Mouse (Mus musculus) stomach, postnatal 0 days (tissue): Measurements from ENCODE around the gene Kcnmb4. TPM values are rescaled to one million over a fixed set of nuclear protein-coding genes. Genes with fewer than 3 reads are reported as not detected.

Experiments
- ATAC-seq: fragments of 200-750 bp; cut with Nextera tagmentation; 2 replicates; pipeline ENCODE4 v1.8.0; 2017; ENCODE audit not compliant: low FRiP score, low TSS enrichment
- DNase-seq: peaks from one replicate; pipeline ENCODE4 v3.0.0-alpha.2; 2016; ENCODE audit warnings: low spot score
- H3K27ac ChIP-seq: fragments of 300-500 bp; sonication (generic); replicated peaks from 2 replicates; pipeline ENCODE4 v1.5.1; 2014; ENCODE audit warnings: mild to moderate bottlenecking, control low read depth
- H3K27me3 ChIP-seq: fragments of 300-500 bp; sonication (generic); 2 replicates; pipeline ENCODE4 v1.6.1; 2014; ENCODE audit warnings: low read length; ENCODE audit not compliant: control insufficient read depth, insufficient read depth
- H3K36me3 ChIP-seq: fragments of 300-500 bp; sonication (generic); 2 replicates; pipeline ENCODE4 v1.6.1; 2014; ENCODE audit warnings: low read length, mixed read lengths; ENCODE audit not compliant: control insufficient read depth, insufficient read depth
- H3K4me1 ChIP-seq: fragments of 300-500 bp; sonication (generic); replicated peaks from 2 replicates; pipeline ENCODE4 v1.6.1; 2014; ENCODE audit warnings: antibody characterized with exemption; ENCODE audit not compliant: control insufficient read depth, insufficient read depth
- H3K4me2 ChIP-seq: fragments of 300-500 bp; sonication (generic); replicated peaks from 2 replicates; pipeline ENCODE4 v1.6.1; 2014; ENCODE audit warnings: low read depth, mild to moderate bottlenecking, control low read depth, moderate library complexity
- H3K4me3 ChIP-seq: fragments of 300-500 bp; sonication (generic); 2 replicates; pipeline ENCODE4 v1.5.1; 2014; ENCODE audit warnings: low read depth, low read length, control low read depth
- H3K9ac ChIP-seq: fragments of 300-500 bp; sonication (generic); 2 replicates; pipeline ENCODE4 v1.6.1; 2014; ENCODE audit warnings: mild to moderate bottlenecking, low read length, control low read depth, mixed read lengths
- H3K9me3 ChIP-seq: fragments of 300-500 bp; sonication (generic); 2 replicates; pipeline ENCODE4 v1.6.1; 2016; ENCODE audit warnings: low read length; ENCODE audit not compliant: control insufficient read depth
- CTCF ChIP-seq: IDR thresholded peaks from 2 replicates; pipeline ENCODE4 v1.5.1; 2016; ENCODE audit warnings: antibody characterized with exemption, low read depth, mild to moderate bottlenecking, moderate library complexity
- EP300 ChIP-seq: optimal IDR thresholded peaks from 2 replicates; pipeline ENCODE3; 2016; ENCODE audit warnings: antibody characterized with exemption
- WGBS: fragments of 180-500 bp; shearing (Covaris S2); extraction: QIAGEN DNeasy Blood & Tissue Kit; methylation state at CpG from one replicate; pipeline ENCODE4 v1.1.7; 2014; 5-methylcytosine and 5-hydroxymethylcytosine counted together
- polyA plus RNA-seq: library from polyadenylated mRNA; unstranded; fragments of >200 nt; fragmentation: Nextera tagmentation; extraction: Ambion mirVana; gene quantifications from 2 replicates; pipeline ENCODE4 v1.2.1, GENCODE M21; 2015

Gene Kcnmb4
- polyA plus RNA-seq, 1 experiment from 2014 or later, result 1.8 TPM

DNA sequence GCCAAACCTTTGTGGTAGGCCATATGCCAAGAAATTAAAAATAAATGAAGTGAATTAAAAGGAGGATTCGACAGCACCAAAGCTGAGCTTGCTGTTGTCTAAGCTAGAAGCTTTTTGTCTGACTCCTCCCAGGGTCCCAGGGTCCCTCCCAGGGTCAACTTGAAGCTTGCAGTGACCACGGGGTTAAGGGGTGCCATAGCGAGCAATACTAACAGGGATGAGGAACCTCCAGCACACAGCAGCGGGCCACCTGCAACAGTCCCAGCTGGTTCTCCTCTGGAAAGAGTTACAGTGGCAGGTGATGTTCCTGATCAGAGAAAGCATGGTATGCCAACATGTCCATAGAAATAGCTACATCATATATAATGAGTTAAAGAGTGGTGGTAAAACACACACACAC, 89.3 kb downstream of the Kcnmb4 start:
- no peaks in the 10 kb centered on the region for H3K4me1 ChIP-seq
- no peak overlapping the region for H3K4me3 ChIP-seq
- ATAC-seq, result no peak
- no peaks in the 10 kb centered on the region for H3K36me3 ChIP-seq
- no peak overlapping the region for H3K27ac ChIP-seq
- H3K9ac ChIP-seq, result no peak overlapping the region
- H3K4me2 ChIP-seq, result no peak overlapping the region
- TF ChIP-seq CTCF (no peak), EP300 (no peak)
- no peaks in the 10 kb centered on the region for H3K27me3 ChIP-seq
- no peaks in the 10 kb centered on the region for H3K9me3 ChIP-seq
- 82% methylated on average over 4 of the region's 4 CpGs for WGBS
- DNase-seq, result no peak

DNA sequence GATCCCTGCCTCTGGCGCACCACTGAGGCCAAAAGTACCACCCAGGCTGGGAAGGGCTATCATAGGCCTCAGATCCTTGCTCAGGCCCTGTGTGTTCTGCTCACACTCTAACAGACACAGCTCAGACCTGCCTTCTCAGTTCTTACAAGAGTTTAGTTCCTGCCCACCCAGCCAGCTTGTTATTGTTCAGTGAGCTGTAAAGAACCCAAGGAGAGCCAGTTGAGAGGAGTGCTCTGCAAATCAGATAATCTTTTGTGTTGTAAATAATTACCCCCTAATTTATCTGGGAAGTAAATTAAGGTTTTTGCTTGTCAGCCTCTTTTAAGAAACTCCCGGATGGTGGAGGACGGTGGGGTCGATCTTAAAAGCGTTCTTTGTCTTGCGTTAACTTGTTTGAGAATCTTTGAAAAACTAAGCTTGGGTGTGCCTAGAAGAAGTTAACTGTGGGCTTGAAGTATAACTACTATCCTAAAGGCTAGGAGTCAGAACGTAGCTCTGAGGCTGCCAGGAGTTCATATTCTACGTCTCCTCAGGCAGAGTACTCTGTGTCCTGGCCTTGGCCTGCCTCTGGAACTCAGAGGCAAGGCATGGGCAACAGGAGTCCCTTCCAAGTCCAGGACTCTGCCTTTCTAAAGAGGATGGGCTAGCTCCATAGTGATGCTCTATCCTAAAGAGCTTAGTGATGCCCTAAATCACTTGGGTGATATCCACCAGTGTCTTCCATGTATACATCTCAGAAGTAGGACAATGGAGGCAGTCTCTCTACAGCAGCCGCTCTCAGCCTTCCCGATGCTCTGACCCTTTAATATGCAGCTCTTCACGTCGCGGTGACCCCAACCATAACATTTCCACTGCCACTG, 90.6 kb downstream of the Kcnmb4 start:
- 60% methylated on average over 13 of the region's 13 CpGs for WGBS
- Histone ChIP-seq H3K27ac (no peak overlapping the region), H3K4me1 (no peaks in the 10 kb centered on the region), H3K4me3 (no peak overlapping the region), H3K36me3 (no peaks in the 10 kb centered on the region), H3K4me2 (no peak overlapping the region), H3K27me3 (no peaks in the 10 kb centered on the region), H3K9me3 (no peaks in the 10 kb centered on the region), H3K9ac (no peak overlapping the region)
- DNase-seq (no peak), ATAC-seq (no peak)
- TF ChIP-seq CTCF (no peak), EP300 (no peak)

DNA sequence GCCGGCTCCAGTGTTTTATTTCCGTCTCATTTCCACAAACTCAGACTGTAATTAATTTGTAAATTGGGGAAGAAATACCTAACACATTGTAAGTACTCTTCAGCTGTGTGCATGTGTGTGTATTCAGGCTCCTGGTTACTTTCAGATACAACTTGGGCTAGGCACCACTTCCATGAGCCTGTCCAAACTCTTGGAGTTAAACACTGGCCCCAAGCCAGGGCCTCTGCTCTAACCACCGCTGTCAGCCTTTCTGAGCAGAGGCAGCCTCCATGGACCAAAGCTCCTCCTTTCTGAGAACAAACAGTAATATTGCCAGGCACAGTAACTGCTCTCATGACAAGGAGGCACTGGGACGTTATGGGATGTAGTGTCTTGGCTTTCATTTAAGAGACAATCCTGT, 96.8 kb downstream of the Kcnmb4 start:
- 45% methylated on average over 4 of the region's 4 CpGs for WGBS
- no peak for DNase-seq

DNA sequence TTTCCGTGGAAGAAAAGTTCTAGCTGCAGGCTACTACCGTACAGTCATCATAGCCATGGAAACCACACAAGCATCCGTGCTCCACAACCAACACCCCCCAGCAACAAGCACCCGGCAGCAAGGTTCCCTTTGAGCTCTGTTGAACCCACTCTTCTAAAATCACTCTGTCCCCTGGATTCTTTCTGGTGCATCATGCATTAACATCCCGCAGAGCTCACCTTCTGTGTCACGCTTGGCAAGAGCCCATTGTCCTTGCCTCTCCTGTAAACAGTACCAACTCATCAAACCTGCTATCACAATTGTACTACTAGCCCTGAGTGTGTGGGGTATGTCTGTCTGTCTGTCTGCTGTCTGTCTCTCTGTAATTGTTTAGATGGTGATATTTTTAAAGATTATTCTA, 99.6 kb downstream of the Kcnmb4 start:
- Histone ChIP-seq H3K36me3 (no peaks in the 10 kb centered on the region), H3K4me1 (no peaks in the 10 kb centered on the region), H3K9me3 (no peaks in the 10 kb centered on the region), H3K27me3 (no peaks in the 10 kb centered on the region), H3K27ac (no peak overlapping the region), H3K9ac (no peak overlapping the region), H3K4me3 (no peak overlapping the region), H3K4me2 (no peak overlapping the region)
- 90% methylated on average over 6 of the region's 6 CpGs for WGBS
- DNase-seq (no peak), ATAC-seq (no peak)
- TF ChIP-seq CTCF, result no peak
- no peak for TF ChIP-seq EP300

More for the DNA sequence above, 96.8 kb downstream of the Kcnmb4 start:
- Histone ChIP-seq H3K27ac (no peak overlapping the region), H3K27me3 (no peaks in the 10 kb centered on the region), H3K9me3 (no peaks in the 10 kb centered on the region), H3K4me2 (no peak overlapping the region), H3K36me3 (no peaks in the 10 kb centered on the region), H3K4me3 (no peak overlapping the region), H3K9ac (no peak overlapping the region), H3K4me1 (no peaks in the 10 kb centered on the region)
- ATAC-seq, result no peak
- TF ChIP-seq CTCF (no peak), EP300 (no peak)

DNA sequence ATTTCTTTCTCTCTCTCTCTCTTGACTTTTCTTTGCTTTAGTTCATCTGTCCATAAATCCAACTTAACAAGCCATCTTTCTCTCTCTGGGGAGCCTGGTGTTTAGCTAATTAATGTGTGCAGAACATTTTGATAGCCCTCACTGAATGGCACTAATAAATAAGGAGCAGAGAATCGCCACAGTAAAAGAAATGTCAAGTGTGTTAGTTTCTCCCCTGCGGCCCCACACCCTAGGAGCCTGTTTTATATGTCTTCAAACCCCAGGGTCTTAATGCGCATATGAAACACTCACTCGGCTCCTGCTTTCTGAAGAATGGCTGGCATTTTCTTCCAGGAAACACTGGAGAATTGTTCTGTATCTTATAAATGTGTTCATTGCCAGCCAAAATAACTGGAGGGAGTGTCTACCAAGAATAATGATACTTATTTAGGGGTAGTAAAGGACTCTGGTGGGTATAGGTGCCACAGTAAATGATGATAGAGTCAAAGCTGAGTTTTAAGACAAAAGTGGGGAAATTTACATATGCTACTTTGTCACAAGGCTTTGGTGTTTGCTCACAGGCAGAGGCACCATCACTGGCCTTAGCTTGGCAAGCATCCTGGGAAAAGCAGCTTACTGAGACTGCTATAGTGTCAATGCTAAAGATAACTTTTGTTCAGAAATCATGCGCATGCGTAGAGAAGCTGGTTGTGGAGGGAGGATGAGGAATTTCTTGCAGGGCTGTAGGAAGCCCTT, 102.5 kb downstream of the Kcnmb4 start:
- ATAC-seq, result no peak
- no peak overlapping the region for H3K27ac ChIP-seq
- DNase-seq, result no peak
- no peaks in the 10 kb centered on the region for H3K36me3 ChIP-seq
- no peak overlapping the region for H3K4me3 ChIP-seq
- TF ChIP-seq CTCF (no peak), EP300 (no peak)
- H3K4me2 ChIP-seq, result no peak overlapping the region
- 61% methylated on average over 6 of the region's 6 CpGs for WGBS
- H3K27me3 ChIP-seq, result no peaks in the 10 kb centered on the region
- no peaks in the 10 kb centered on the region for H3K4me1 ChIP-seq
- no peak overlapping the region for H3K9ac ChIP-seq
- no peaks in the 10 kb centered on the region for H3K9me3 ChIP-seq

Other genes starting within 250 kb of the Kcnmb4 start
- gene Ptprb, start 198.4 kb downstream of the Kcnmb4 start, polyA plus RNA-seq, result 2.5 and 2.8 TPM in 2 replicates
- gene Cnot2, start 107.6 kb upstream of the Kcnmb4 start, polyA plus RNA-seq, result 36.0 and 38.0 TPM in 2 replicates